Mouse (Mus musculus) stomach, postnatal 0 days (tissue): Measurements from ENCODE around the gene Smarce1.

Experiments used
- CTCF ChIP-seq: IDR thresholded peaks from 2 replicates; pipeline ENCODE4 v1.5.1; 2016; ENCODE audit warnings: antibody characterized with exemption, low read depth, mild to moderate bottlenecking, moderate library complexity
- EP300 ChIP-seq: optimal IDR thresholded peaks from 2 replicates; pipeline ENCODE3; 2016; ENCODE audit warnings: antibody characterized with exemption

GRCm38 (mm10) chr11:99221811-99222210 lies 9.0 kb downstream of the Smarce1 start:
- TF ChIP-seq CTCF (0 out of 2 replicates have a peak, but pooled peaks have one; percentile 6), EP300 (no peak)
